Mouse (Mus musculus): ENCODE measurements around the gene Gm49361. TPM values are rescaled to one million over a fixed set of nuclear protein-coding genes. Genes with fewer than 3 reads are reported as not detected.

Gene Gm49361
- total RNA-seq, 2 experiments from 2014 or later: not detected

DNA sequence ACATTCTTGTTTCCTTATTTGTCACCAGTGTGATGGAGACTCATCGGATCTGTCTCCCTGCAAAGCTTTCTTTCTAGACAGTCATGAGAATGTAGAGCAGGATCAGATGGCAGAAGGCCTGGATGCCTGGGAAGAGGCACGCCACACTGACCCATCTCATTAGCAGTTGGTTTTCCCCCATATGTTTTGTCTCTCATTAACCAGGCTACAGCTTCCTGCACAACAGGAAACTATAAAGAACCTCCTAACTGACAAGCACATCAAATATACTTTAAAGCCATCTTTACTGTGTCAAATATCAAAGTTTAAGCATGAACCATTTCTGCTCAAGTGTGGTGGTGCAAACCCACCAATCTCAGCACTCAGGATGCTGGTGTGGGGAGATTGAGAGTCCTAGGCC is 3.6 kb upstream of the Gm49361 start:
- H3K4me3 ChIP-seq: no peak overlapping the region
- intact Hi-C loops (cut with DNase I): loop anchor here (10.0 kb wide), 1 partner anchor 65 kb away; no protein-coding TSS in a partner anchor
- no peak overlapping the region for H3K27ac ChIP-seq
- TF ChIP-seq CTCF (IDR thresholded peaks at IDR 0.05): no peak
- DNase-seq: no peak

DNA sequence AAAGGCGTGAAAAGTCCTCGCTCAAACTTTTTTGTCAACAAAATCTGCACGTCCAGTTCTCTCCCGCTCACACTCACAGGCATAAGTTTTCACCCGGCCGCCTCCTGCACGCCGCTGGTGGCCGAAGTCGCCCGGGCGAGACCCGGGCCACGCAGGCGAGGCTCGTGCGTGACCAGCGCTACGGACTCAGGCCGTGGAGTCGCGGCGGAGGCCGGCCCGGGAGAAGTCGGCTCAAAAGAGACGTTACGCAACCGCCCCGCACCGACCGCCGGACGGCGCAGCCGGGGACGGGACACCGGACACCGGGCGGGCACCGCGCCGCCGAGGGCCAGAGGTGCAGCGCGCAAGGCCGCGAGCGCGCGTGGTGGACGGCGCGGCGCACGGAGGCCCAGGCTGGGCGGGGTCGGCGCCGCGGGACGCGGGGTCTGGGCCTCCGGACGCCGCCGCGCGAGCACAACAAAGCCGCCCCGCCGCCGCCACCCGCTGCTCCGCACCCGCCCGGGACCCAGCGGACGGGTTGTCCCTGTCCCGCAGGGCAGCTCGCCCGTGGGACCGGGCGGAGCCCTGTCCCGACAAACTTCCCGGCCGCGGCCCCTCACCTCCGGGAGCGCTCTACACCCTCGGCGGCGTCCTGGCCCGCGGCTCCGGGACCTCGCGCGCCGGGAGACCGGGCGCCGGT is 473 bp downstream of the Gm49361 start:
- intact Hi-C loops (cut with DNase I): loop anchor here (10.0 kb wide), 1 partner anchor 61 kb away; no protein-coding TSS in a partner anchor
- peak overlapping the region; percentile 99 for H3K27ac ChIP-seq
- peak overlapping the region; percentile 99 for H3K4me3 ChIP-seq
- DNase-seq: peak; percentile 90
- no peak for TF ChIP-seq CTCF (IDR thresholded peaks at IDR 0.05)

DNA sequence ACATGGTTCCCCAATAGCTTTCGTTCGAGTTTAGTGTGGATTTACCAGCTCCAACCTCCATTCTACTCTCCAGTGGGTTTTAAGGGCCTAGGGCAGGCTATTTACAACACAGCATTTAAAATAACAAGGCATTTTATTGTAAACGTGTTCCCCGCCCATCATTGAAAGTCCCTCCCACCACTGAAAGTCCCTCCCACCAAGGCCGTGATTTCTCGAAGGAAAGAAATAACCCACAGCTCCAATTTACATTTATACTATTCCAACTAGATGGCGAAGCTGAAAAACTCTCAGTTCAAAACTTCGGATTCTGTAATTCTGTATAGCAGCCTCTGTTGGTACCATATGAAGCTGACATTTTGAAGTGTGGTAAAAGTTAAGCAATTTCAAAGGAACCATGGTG is 1.4 kb downstream of the Gm49361 start:
- intact Hi-C loops (cut with DNase I): loop anchor here (10.0 kb wide), 1 partner anchor 60 kb away; no protein-coding TSS in a partner anchor
- Histone ChIP-seq H3K4me3 (peak overlapping the region; percentile 99), H3K27ac (peak overlapping the region; percentile 99)
- TF ChIP-seq CTCF (IDR thresholded peaks at IDR 0.05): no peak
- no peak for DNase-seq

GRCm38 (mm10) chr14:57740651-57741050 is 5.3 kb downstream of the Gm49361 start:
- no peak for DNase-seq
- no peak for TF ChIP-seq CTCF (IDR thresholded peaks at IDR 0.05)
- H3K4me3 ChIP-seq: no peak overlapping the region
- no peak overlapping the region for H3K27ac ChIP-seq
- intact Hi-C loops (cut with DNase I): loop anchor here (10.0 kb wide), 1 partner anchor 56 kb away; no protein-coding TSS in a partner anchor

DNA sequence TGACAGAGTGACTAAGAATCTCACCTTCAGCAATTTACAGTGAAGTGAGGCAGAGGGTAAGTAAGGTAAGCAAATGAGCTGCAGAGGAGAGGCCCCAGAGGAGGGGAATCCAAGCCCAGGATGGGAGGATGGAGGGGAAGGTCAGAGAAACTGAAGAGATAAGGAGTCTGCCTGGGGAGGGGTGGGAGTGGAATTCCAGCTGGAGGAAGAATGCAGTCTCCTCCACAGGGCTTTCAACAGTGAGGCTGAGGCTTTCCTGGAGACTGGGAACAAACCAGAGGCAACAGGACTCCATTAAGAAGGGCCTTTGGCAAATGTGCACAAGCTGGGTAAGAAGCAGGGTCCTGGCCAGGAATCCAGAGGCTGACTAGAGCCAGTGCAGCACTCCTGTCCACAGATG is 8.8 kb downstream of the Gm49361 start:
- DNase-seq: no peak
- TF ChIP-seq CTCF (IDR thresholded peaks at IDR 0.05): no peak
- H3K27ac ChIP-seq: peak overlapping the region; percentile 4; the same call in 1 of the 2 replicates
- intact Hi-C loops (cut with DNase I): no loop called here
- no peak overlapping the region for H3K4me3 ChIP-seq

DNA sequence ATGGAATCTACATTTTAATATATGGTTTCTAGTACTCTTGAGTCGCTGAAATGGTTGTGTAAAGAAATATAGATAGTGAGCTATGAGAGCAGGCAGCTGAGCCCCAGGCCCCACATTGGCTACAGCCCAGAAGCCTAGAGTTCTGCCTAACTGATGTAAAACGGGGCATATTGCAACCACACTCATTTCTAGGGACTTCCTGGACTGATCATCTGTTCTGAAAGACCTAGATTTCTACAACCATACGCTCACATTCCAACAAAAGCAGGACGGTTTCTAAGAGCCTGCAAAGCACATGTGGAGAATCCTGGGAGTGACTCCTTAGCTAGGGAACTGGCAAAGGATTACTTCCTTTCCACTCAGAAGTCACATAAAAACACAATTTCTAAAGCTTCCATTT is 9.8 kb downstream of the Gm49361 start:
- no peak for DNase-seq
- intact Hi-C loops (cut with DNase I): no loop called here
- TF ChIP-seq CTCF (IDR thresholded peaks at IDR 0.05): no peak
- Histone ChIP-seq H3K27ac (peak overlapping the region; percentile 28), H3K4me3 (no peak overlapping the region)

GRCm38 (mm10) chr14:57732668-57733293 is 13.1 kb downstream of the Gm49361 start:
- intact Hi-C loops (cut with DNase I): no loop called here
- H3K4me3 ChIP-seq: no peak overlapping the region
- TF ChIP-seq CTCF (IDR thresholded peaks at IDR 0.05): no peak

GRCm38 (mm10) chr14:57730527-57730926 is 15.4 kb downstream of the Gm49361 start:
- peak overlapping the region; percentile 47 for H3K4me3 ChIP-seq
- no peak for TF ChIP-seq CTCF (IDR thresholded peaks at IDR 0.05)
- peak; percentile 65 for DNase-seq
- intact Hi-C loops (cut with DNase I): no loop called here
- peak overlapping the region; percentile 79 for H3K27ac ChIP-seq

More at GRCm38 (mm10) chr14:57732668-57733293, 13.1 kb downstream of the Gm49361 start:
- peak overlapping the region; percentile 35; the same call in 1 of the 2 replicates for H3K27ac ChIP-seq
- DNase-seq: no peak

DNA sequence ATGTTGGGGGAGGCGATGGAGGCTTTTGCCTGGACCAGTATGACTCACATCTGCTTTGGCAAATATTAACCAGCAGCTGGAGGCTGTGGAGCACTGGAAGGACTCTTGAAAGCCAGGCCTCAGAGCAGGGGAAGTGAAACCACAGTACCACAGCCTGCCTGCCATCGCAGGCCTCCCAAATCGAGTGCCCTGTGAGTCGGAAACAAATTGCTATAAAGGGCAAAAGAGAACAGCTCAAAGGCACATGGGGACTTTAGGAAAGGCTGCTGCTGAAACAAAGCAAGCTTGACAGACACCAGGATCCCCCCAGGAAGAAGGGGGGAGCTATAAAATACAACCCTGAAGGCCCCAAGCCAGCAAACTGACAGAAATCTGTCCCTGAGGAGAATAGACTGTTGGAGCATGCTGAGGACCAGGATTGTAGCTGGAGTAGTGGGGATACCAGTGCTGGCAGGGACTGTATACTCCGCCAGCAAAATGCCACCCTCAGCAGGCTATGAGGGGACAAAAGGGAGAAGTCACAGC is 15.9 kb downstream of the Gm49361 start:
- no peak for TF ChIP-seq CTCF (IDR thresholded peaks at IDR 0.05)
- H3K27ac ChIP-seq: peak overlapping the region; percentile 79
- peak; percentile 52 for DNase-seq
- intact Hi-C loops (cut with DNase I): no loop called here
- peak overlapping the region; percentile 47 for H3K4me3 ChIP-seq

DNA sequence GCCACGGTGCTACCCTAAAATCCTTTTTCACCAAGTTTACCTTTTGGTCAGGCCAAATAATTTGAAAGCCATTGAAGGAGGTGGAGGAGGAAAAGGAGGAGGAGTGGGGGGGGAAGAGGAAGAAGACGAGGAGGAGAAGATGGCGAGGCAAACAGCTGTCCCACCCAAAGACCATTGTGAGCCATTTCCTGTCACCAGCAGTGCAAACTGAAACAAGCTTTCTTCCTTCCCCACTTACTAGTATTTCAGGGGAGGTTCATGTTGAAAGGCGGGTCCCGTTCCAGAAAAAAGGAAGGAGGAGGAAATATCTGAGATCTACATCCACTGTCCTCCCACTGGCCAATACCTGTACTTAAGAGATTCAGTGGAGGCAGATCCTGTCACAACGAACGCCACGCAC is 16.5 kb downstream of the Gm49361 start:
- intact Hi-C loops (cut with DNase I): no loop called here
- Histone ChIP-seq H3K4me3 (peak overlapping the region; percentile 47; the same call in 1 of the 2 replicates), H3K27ac (peak overlapping the region; percentile 79)
- no peak for TF ChIP-seq CTCF (IDR thresholded peaks at IDR 0.05)
- no peak for DNase-seq

GRCm38 (mm10) chr14:57726172-57726571 is 19.7 kb downstream of the Gm49361 start:
- no peak for DNase-seq
- intact Hi-C loops (cut with DNase I): no loop called here
- Histone ChIP-seq H3K27ac (no peak overlapping the region), H3K4me3 (no peak overlapping the region)
- TF ChIP-seq CTCF (IDR thresholded peaks at IDR 0.05): peak; percentile 42

GRCm38 (mm10) chr14:57724473-57724872 is 21.4 kb downstream of the Gm49361 start:
- H3K27ac ChIP-seq: peak overlapping the region; percentile 63
- TF ChIP-seq CTCF (IDR thresholded peaks at IDR 0.05): no peak
- DNase-seq: no peak
- peak overlapping the region; percentile 33 for H3K4me3 ChIP-seq
- intact Hi-C loops (cut with DNase I): no loop called here

DNA sequence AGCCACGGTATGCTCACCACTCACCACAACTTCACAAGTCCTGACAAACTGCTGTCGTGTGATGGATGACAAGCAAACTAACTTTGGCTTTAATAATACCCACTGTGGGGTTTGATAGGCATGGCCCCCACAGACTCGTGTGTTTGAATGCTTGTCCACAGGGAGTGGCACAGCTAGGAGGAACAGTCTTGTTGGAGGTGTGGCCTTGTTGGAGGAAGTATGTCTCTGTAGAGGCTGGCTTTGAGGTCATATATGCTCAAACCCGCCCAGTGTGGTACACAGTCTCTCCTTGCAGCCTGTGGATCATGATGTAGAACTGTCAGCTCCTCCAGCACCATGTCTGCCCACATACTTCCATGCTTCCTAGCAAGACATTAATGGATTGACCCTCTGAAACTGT is 27.7 kb downstream of the Gm49361 start:
- no peak for DNase-seq
- no peak for TF ChIP-seq CTCF (IDR thresholded peaks at IDR 0.05)
- intact Hi-C loops (cut with DNase I): no loop called here
- Histone ChIP-seq H3K4me3 (no peak overlapping the region), H3K27ac (no peak overlapping the region)

All from gastrocnemius, adult 2 months (tissue).